Mouse (Mus musculus) right cerebral cortex, postnatal 4 days (tissue): ENCODE results near the gene Pm20d2.
A peak's percentile ranks its signal among the peaks of the same experiment; 100 is the strongest.

ENCODE experiments used
- DNase-seq: peaks from one replicate; pipeline ENCODE4 v3.0.0-alpha.2; 2022

Pm20d2 gene

GRCm38 (mm10) chr4:33189735-33190036 is at the start of gene Pm20d2:
Gene Pm20d2 (minus strand): TSS chr4:33189737.
- no peak for DNase-seq

GRCm38 (mm10) chr4:33230881-33231280 is 41.3 kb upstream of the Pm20d2 start:
- DNase-seq, result no peak

- DNase-seq, result no peak
Observed at GRCm38 (mm10) chr4:33229639-33230038, 40.1 kb upstream of the Pm20d2 start.

GRCm38 (mm10) chr4:33227164-33227563 is 37.6 kb upstream of the Pm20d2 start:
- no peak for DNase-seq

GRCm38 (mm10) chr4:33224003-33224675 is 34.6 kb upstream of the Pm20d2 start:
- DNase-seq, result no peak

- no peak for DNase-seq
Observed at GRCm38 (mm10) chr4:33221847-33222246, 32.3 kb upstream of the Pm20d2 start.

GRCm38 (mm10) chr4:33208881-33209841 is 19.6 kb upstream of the Pm20d2 start, which contains the start of gene Srsf12:
Gene Srsf12 (plus strand): TSS chr4:33208991.
- peak; percentile 67 for DNase-seq

GRCm38 (mm10) chr4:33207551-33207950 is 18.0 kb upstream of the Pm20d2 start:
- no peak for DNase-seq

GRCm38 (mm10) chr4:33204682-33205081 is 15.1 kb upstream of the Pm20d2 start:
- DNase-seq, result peak; percentile 54

GRCm38 (mm10) chr4:33198117-33198516 is 8.6 kb upstream of the Pm20d2 start:
- no peak for DNase-seq

GRCm38 (mm10) chr4:33188781-33189734 is 479 bp downstream of the Pm20d2 start:
- peak; percentile 87 for DNase-seq

- peak; percentile 52 for DNase-seq
Observed at GRCm38 (mm10) chr4:33188164-33188563, 1.4 kb downstream of the Pm20d2 start.

GRCm38 (mm10) chr4:33183477-33183876 is 6.1 kb downstream of the Pm20d2 start:
- no peak for DNase-seq

- no peak for DNase-seq
Observed at GRCm38 (mm10) chr4:33152087-33153038, 37.2 kb downstream of the Pm20d2 start.

GRCm38 (mm10) chr4:33149150-33149549 is 40.4 kb downstream of the Pm20d2 start:
- DNase-seq, result no peak

GRCm38 (mm10) chr4:33147825-33148224 is 41.7 kb downstream of the Pm20d2 start:
- peak; percentile 65 for DNase-seq

- no peak for DNase-seq
Observed at GRCm38 (mm10) chr4:33146679-33147291, 42.8 kb downstream of the Pm20d2 start.

GRCm38 (mm10) chr4:33132221-33132620 is 57.3 kb downstream of the Pm20d2 start, which contains the start of gene Gabrr1:
Gene Gabrr1 (plus strand): TSS chr4:33132521.
- DNase-seq, result no peak

- peak; percentile 34 for DNase-seq
Observed at GRCm38 (mm10) chr4:33125409-33126084, 64.0 kb downstream of the Pm20d2 start.

GRCm38 (mm10) chr4:33124493-33124892 is 65.0 kb downstream of the Pm20d2 start:
- DNase-seq, result peak; percentile 28
